Mouse (Mus musculus) megakaryocyte, embryonic 14.5 days (primary cell): ENCODE measurements around the gene Rho.

ENCODE experiments used
- FLI1 ChIP-seq: IDR thresholded peaks from 2 replicates; pipeline ENCODE4 v1.6.1; 2012; ENCODE audit warnings: low read length, inconsistent platforms, mixed read lengths
- GATA1 ChIP-seq: IDR thresholded peaks from 3 replicates; pipeline ENCODE4 v1.6.1; 2012; ENCODE audit warnings: mixed read lengths, low read length, inconsistent platforms, borderline replicate concordance

- TF ChIP-seq GATA1 (no peak), FLI1 (no peak)
Measured at GRCm38 (mm10) chr6:115971273-115972060, 39.9 kb downstream of the Rho start.
